Mouse (Mus musculus) regulatory T cell (primary cell): ENCODE data around the gene Chrnb2.

ENCODE experiments used
- in situ Hi-C: fragments of 300-600 bp; cut with MboI, MseI; formaldehyde crosslinking; loops from one replicate; pipeline ENCODE4 v1.15.1; 2025; ENCODE audit warnings: high pct_unique_total_duplicates

Chrnb2 gene

DNA sequence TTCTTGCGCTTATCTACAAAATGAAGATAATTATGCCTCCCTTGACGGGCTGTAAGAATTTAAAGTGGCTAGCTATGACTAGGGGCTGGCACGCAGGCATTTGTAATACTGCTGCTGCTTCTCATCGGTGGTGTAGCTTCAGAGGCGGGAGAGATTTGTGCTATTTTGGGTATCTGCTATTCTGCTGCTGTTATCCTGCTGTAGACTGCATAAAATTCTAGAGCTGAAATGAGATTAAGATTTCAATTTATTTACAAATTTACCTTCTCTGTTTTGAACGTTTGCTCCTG lies 48.5 kb downstream of the Chrnb2 start:
- in situ Hi-C loops, result no loop called here

DNA sequence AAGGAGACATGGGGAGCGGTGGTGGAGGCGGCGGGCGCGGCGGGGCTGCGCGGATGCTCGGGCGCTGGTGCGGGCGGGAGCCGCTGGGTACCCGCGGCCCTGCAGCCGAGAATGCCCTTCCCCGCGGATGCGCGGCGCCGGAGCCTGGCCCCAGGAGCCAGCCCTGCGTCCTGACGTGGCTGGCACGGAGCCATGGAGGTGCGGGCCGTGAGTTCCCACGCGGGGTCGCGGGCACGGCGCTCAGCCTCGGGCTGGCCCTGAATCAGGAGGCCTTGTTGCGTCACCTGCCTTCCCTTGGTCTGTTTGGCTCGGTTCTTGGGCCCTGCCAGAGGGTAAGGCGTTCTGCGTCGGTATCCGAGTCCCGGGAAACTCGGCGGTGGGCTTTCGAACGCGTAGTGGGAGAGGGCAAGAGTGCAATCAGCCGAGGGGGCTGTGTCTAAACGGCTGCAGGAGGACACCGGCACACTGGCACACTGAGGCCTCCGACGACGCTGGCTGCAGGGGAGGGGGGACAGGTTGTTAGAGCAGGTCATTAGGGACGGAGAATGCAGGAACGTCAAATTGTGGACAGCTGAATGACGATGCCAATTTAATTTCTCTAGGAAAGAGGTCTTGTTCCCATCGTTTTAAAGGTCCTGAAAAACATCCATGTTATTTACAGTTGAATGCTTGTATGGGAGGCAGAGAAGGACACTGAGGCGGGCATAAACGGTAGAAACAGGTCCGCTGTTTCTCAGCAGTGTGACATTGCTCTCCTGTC lies 49.0 kb downstream of the Chrnb2 start:
- in situ Hi-C loops, result no loop called here

DNA sequence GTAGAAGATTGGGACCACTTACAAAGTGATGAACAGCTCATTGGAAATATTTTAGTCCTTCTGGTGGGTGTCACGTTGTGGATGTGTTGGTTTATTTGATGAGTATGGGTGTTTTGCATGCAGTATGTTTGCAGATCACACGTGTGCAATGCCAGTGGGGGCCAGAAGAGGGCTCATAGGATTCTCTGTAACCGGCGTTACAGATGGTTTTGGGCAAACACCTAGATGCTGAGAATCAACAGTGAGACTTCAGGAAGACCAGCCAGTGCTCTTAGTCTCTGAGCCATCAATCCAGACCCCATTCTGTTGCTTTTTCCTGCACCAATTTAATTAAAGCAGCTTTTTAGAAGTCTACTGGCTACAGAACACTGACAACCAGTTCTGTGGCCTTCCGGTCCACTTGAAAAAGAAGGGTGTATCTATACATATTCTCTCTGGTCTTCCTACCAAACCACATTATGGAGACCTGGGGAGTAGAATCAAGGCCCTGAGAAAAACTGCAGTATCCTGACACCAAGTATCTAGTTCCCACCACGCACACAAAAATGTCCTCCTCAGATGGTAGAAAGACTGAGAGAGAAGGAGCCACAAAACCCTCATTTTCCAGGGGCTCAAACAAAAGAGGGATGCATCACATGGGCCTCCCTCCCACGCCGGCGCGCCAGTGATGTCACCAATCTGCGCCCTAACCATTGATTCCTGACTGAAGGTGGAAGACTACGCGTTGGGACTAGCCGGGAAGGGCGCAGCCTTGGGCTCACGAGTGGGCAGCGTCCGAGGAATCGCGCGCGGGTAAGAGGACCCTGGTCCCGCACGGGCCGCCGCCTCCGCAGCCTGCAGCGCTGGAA lies 49.8 kb downstream of the Chrnb2 start, which contains the start of gene Adar:
Gene Adar (plus strand): TSS at position 664 of the 848 bp plus-strand sequence.
- in situ Hi-C loops, result no loop called here

DNA sequence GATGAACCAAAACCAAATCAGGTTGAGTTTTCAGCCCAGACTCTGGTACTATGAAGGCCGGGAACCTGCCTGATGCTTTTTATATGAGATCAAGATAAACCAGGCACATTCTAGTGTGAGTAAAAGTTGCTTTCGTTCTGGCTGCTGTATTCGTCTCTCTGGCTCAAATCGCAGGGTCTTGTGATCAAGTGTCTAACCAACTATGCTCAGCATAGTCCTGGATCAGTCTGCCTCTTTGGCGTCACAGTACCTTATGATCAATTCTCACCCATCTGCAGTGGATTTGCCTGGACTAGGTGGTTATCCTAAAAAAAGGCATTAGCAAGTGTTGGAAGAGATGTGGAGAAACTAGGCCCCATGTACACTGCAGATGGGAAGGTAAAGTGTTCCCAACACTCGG lies 60.4 kb downstream of the Chrnb2 start:
- in situ Hi-C loops, result no loop called here

DNA sequence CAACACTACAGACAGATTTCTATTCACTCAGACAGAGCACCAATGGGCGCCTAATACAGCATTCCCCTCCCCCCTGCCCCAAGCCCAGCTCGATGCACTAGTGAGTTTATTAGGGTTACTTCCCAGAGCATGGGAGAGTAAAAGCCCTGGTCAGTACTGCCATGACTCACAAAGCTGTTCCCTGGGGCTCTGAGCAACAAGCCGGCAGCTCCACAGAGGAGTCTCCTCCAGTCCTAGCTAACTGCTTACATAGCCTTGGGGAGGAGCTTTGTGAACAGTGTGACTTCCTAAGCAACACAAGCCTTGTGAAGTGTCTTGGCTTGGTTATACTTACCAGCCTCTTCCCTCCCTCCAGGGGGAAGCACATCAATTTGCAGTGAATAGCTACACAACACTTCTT lies 60.8 kb downstream of the Chrnb2 start:
- in situ Hi-C loops, result no loop called here

DNA sequence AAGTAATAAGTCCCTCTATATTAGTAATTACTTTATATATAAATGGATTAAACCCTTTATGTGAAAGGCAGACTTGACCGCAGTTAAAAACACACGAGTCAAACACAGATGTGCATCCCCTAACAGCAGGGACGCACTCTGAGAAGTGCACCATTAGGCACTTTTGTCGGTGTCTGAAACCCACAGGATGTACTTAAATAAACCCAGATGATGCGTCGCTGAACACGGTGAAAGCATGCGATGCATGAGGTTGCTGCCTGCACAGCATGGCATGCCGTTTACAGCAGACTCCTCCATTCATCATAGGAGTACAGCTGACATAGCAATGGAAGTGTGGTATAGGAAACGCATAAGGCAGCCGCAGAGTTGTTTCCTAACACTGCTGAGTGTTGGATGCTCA lies 64.0 kb downstream of the Chrnb2 start:
- in situ Hi-C loops, result no loop called here

DNA sequence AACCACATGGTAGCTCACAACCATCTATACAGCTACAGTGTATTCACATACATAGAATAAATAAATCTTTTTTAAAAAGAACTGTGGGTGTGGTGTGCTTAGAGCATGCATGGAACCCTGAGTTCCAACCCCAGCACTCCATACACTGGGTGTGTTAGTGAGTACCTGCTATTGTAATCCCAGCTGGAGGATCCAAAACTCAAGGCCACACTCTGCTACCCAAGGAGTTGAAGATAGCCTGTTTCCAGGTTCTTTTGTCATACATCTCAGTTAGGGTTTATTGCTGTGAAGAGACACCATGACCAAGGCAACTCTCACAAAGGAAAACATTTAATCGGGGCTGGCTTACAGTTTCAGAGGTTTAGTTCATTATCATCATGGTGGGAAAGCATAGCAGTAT lies 65.5 kb downstream of the Chrnb2 start:
- in situ Hi-C loops, result loop anchor here (25.0 kb wide), 1 partner anchor 187 kb away; the partner anchor contains the start of gene Kcnn3
